In the genomic region with DNA sequence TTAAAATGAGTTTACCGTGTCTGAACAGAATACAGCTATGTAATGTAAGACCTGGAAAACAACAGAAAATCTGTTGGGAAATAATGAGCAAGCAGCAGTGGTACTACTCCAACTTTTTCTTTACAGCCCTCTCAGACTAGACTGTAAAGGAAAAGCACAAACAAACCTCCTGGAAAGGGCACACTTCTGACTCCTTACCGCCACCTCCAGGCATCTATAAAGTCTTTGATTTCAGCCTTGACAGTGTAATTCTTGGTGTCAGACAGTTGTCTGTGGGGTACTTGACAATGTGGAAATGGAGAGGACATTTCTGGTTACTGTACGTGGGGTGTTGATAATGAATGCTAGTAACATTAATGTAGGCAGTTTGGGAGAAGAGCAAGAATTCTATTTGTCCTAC, we compare ENCODE assay signal across 11 mouse cellular contexts.
"Had no signal": no experiment of that assay in that cellular context is flagged by ENCODE, and none has a peak within 500 bp of the region (broad histone marks: within the 10 kb centered on the region; RNA-seq: fewer than 3 reads in every experiment).

No protein-coding gene starts in this region.

- ATAC-seq: liver, postnatal 0 days; midbrain, embryonic 13.5 days had no signal

- H3K4me1 ChIP-seq: limb, embryonic 12.5 days; liver, embryonic 13.5 days; neural tube, embryonic 12.5 days had no signal

- H3K27ac ChIP-seq: limb, embryonic 12.5 days; liver, embryonic 13.5 days; midbrain, embryonic 13.5 days; neural tube, embryonic 12.5 days had no signal

- DNase-seq: kidney, adult 11 months; kidney, postnatal 14 days; liver; liver, embryonic 13.5 days; liver, postnatal 0 days; lung, postnatal 36 days; thymus, adult 2 months; thymus, postnatal 25 days had no signal

- H3K36me3 ChIP-seq: limb, embryonic 12.5 days; liver, embryonic 13.5 days; midbrain, embryonic 13.5 days; neural tube, embryonic 12.5 days had no signal

- H3K4me2 ChIP-seq: limb, embryonic 12.5 days; liver, embryonic 13.5 days; midbrain, embryonic 13.5 days; neural tube, embryonic 12.5 days had no signal

- H3K4me3 ChIP-seq: limb, embryonic 12.5 days; liver, embryonic 13.5 days; midbrain, embryonic 13.5 days; neural tube, embryonic 12.5 days had no signal

- H3K9me3 ChIP-seq: limb, embryonic 12.5 days; liver, embryonic 13.5 days; midbrain, embryonic 13.5 days; neural tube, embryonic 12.5 days had no signal

- H3K9ac ChIP-seq: limb, embryonic 12.5 days; liver, embryonic 13.5 days; liver, postnatal 0 days; midbrain, embryonic 13.5 days; neural tube, embryonic 12.5 days had no signal

- H3K27me3 ChIP-seq: limb, embryonic 12.5 days; liver, embryonic 13.5 days; midbrain, embryonic 13.5 days; neural tube, embryonic 12.5 days had no signal
